8 mouse cellular contexts compared by ENCODE assay signal in genomic region chr17:50470432-50471078, GRCm38 (mm10). TPM values are rescaled to one million over a fixed set of nuclear protein-coding genes. Genes with fewer than 3 reads are reported as not detected.
A peak's percentile ranks its signal among the peaks of the same experiment; 100 is the strongest.
DNase-seq lines count a peak whose midpoint lies in the region; ATAC-seq and TF ChIP-seq lines count a peak whose summit lies in the region.

No protein-coding gene starts in this region.

- no peak for TF ChIP-seq POLR2A in cerebellum, adult 2 months (IDR thresholded peaks at IDR 0.05; ENCODE audit: borderline replicate concordance, insufficient read depth, low read length)
- no peak for TF ChIP-seq POLR2A in small intestine, adult 2 months (IDR thresholded peaks at IDR 0.05; ENCODE audit: low read depth, low read length)

- H3K27ac ChIP-seq in cerebellum, adult 2 months (ENCODE audit: insufficient read depth, low read length): 0 out of 2 replicates have a peak overlapping the region, but pooled peaks have one; percentile 7
- H3K27ac ChIP-seq in intestine, embryonic 16.5 days (ENCODE audit: low read length): peak overlapping the region; percentile 80
- H3K27ac ChIP-seq in small intestine, adult 2 months (ENCODE audit: insufficient read depth, low read depth, low read length): peak overlapping the region; percentile 85

- intact Hi-C loops in left cerebral cortex, postnatal 4 days (cut with DNase I): no loop called here

- H3K4me2 ChIP-seq in intestine, embryonic 16.5 days (ENCODE audit: low read depth, low read length): peak overlapping the region; percentile 47

- H3K4me3 ChIP-seq in cerebellum, adult 2 months (replicated peaks; ENCODE audit: insufficient read depth, low read depth, low read length): peak overlapping the region; percentile 40
- peak overlapping the region; percentile 19; the same call in 1 of the 2 replicates for H3K4me3 ChIP-seq in intestine, embryonic 16.5 days (ENCODE audit: low read length)
- H3K4me3 ChIP-seq in small intestine, adult 2 months (ENCODE audit: low read depth, low read length): peak overlapping the region; percentile 56

- DNase-seq in cerebellum, adult 2 months: peak; percentile 20 to 21
- DNase-seq in cerebellum, postnatal 4 days (ENCODE audit: low spot score in 2 of 2): no peak
- peak; percentile 42 for DNase-seq in embryo, embryonic 9.5 days (ENCODE audit: extremely low spot score)
- peak; percentile 97 for DNase-seq in heart, adult 11 months
- DNase-seq in left cerebral cortex, postnatal 4 days: peak; percentile 8

- no peak for TF ChIP-seq CTCF in cerebellum, adult 2 months (IDR thresholded peaks at IDR 0.05; ENCODE audit: borderline replicate concordance, insufficient read depth, low read depth, low read length)
- no peak for TF ChIP-seq CTCF in small intestine, adult 2 months (IDR thresholded peaks at IDR 0.05; ENCODE audit: extremely low read depth, insufficient read length, insufficient replicate concordance, low read depth, low read length)

- H3K27me3 ChIP-seq in cerebellum, adult 2 months (ENCODE audit: control insufficient read depth, insufficient read depth, low read length): no peaks in the 10 kb centered on the region
- H3K27me3 ChIP-seq in intestine, embryonic 16.5 days (replicated peaks; ENCODE audit: control insufficient read depth, insufficient read depth, low read length): no peaks in the 10 kb centered on the region
- no peaks in the 10 kb centered on the region for H3K27me3 ChIP-seq in small intestine, adult 2 months (ENCODE audit: control insufficient read depth, insufficient read depth, low read length)

- 33% methylated on average over 16 of the region's 16 CpGs for WGBS in cerebellum, adult 2 months
- 34% methylated on average over 16 of the region's 16 CpGs for WGBS in intestine, embryonic 16.5 days
- 19% methylated on average over 16 of the region's 16 CpGs for WGBS in small intestine, adult 2 months

- peak overlapping the region; percentile 25; the same call in 1 of the 2 replicates for H3K9ac ChIP-seq in intestine, embryonic 16.5 days (ENCODE audit: low read depth, low read length)

- H3K4me1 ChIP-seq in cerebellum, adult 2 months (ENCODE audit: control insufficient read depth, insufficient read depth, low read length): no peaks in the 10 kb centered on the region
- H3K4me1 ChIP-seq in intestine, embryonic 16.5 days (ENCODE audit: control insufficient read depth, insufficient read depth, low read length): peaks cover 8% of the 10 kb centered on the region; the same call in 1 of the 2 replicates
- H3K4me1 ChIP-seq in small intestine, adult 2 months (ENCODE audit: control insufficient read depth, insufficient read depth, insufficient read length, low read length): no peaks in the 10 kb centered on the region; the same call in 1 of the 2 replicates

- no peaks in the 10 kb centered on the region for H3K9me3 ChIP-seq in intestine, embryonic 16.5 days (ENCODE audit: control insufficient read depth, low read length)

- no peaks in the 10 kb centered on the region for H3K36me3 ChIP-seq in intestine, embryonic 16.5 days (ENCODE audit: control insufficient read depth, insufficient read depth, low read length)
- no peaks in the 10 kb centered on the region for H3K36me3 ChIP-seq in small intestine, adult 2 months (ENCODE audit: control insufficient read depth, insufficient read depth, low read length)

- ATAC-seq in intestine, embryonic 16.5 days: peak; percentile 77
- peak; percentile 78 for ATAC-seq in megakaryocyte-erythroid progenitor cell, adult 5-6 weeks (replicated peaks; ENCODE audit: low FRiP score, low TSS enrichment, poor library complexity, severe bottlenecking)

RNA-seq across cellular contexts. Expression of gene Plcl2, which starts 38.6 kb away (rescaled TPM):
- polyA plus RNA-seq in cerebellum, adult 2 months (2012; rRNA removed): 24.7 and 26.5 TPM in 2 replicates
- 4.0 TPM in 2 replicates for polyA plus RNA-seq in intestine, embryonic 16.5 days (2015; fragmentation: Nextera tagmentation; extraction: Ambion mirVana)
- 10 to 100 TPM; 51.2 to 52.0 TPM for total RNA-seq in left cerebral cortex, postnatal 4 days (2021)
- total RNA-seq in megakaryocyte-erythroid progenitor cell, adult 5-6 weeks (2014; fragmentation: Nextera tagmentation): 42.4 and 61.8 TPM in 2 replicates
- 44.0 and 47.5 TPM in 2 replicates for total RNA-seq in megakaryocyte-erythroid progenitor cell, adult 5-6 weeks (2017)
- 2.6 and 6.7 TPM in 2 replicates for polyA plus RNA-seq in small intestine, adult 2 months (2012; rRNA removed)

Comparison
In these comparisons a context has a peak if more than half of its experiments do, and no peak if none do; other contexts are left out.
1. DNase-seq: peak in cerebellum, adult 2 months (2 of 2), embryo, embryonic 9.5 days (single experiment), heart, adult 11 months (single experiment) and left cerebral cortex, postnatal 4 days (single experiment); none in cerebellum, postnatal 4 days (0 of 2).
2. H3K27ac ChIP-seq: peak in every context shown above with its lines; median percentile 85 in small intestine, adult 2 months; 80 in intestine, embryonic 16.5 days; 7 in cerebellum, adult 2 months.
3. Peak in every context shown above with its lines, with median percentiles within 50 percentile points of each other: H3K4me3 ChIP-seq.